In the genomic region with DNA sequence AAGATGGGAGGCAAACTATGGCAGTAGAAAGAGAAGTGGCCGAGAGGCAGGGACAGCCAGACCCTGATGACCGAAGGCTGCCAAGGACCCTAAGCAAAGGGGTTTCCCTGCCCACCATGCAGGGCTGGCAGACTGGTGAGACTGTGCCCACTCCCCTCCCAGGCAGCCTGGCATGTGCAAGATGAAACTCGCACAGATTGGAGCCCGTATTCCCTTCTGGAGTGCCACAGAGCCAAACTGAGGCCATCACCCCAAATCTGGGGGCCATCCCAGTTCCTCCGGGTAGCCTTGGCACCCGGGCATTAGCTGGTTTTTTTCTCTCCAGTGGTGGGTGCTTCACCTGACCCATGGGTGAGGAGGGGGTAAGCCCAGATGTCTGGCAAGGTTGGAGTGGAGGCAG, we compare ENCODE assay signal across 10 mouse cellular contexts. TPM values are rescaled to one million over a fixed set of nuclear protein-coding genes. Genes with fewer than 3 reads are reported as not detected.
DNase-seq lines count a peak whose midpoint lies in the region; ATAC-seq lines count a peak whose summit lies in the region.
"Had no signal": no experiment of that assay in that cellular context is flagged by ENCODE, and none has a peak within 500 bp of the region (broad histone marks: within the 10 kb centered on the region; RNA-seq: fewer than 3 reads in every experiment).

No protein-coding gene starts in this region.

- peaks cover 50% of the 10 kb centered on the region for H3K27me3 ChIP-seq in heart, embryonic 14.5 days (ENCODE audit: control insufficient read depth, insufficient read depth, low read length)
- H3K27me3 ChIP-seq in neural tube, embryonic 12.5 days (replicated peaks), result peaks cover 93% of the 10 kb centered on the region
- peaks cover 64% of the 10 kb centered on the region for H3K27me3 ChIP-seq in hindbrain, embryonic 15.5 days
- peaks cover 19% of the 10 kb centered on the region; the same call in 1 of the 2 replicates for H3K27me3 ChIP-seq in stomach, embryonic 15.5 days (replicated peaks)

- no peaks in the 10 kb centered on the region for H3K9me3 ChIP-seq in heart, embryonic 14.5 days (ENCODE audit: control insufficient read depth, low read length)
- no peaks in the 10 kb centered on the region for H3K9me3 ChIP-seq in neural tube, embryonic 12.5 days
- H3K9me3 ChIP-seq in hindbrain, embryonic 15.5 days, result no peaks in the 10 kb centered on the region
- no peaks in the 10 kb centered on the region for H3K9me3 ChIP-seq in stomach, embryonic 15.5 days

- no peak for DNase-seq in heart, postnatal 4 days
- no peak for DNase-seq in neural tube, embryonic 10.5 days (ENCODE audit: extremely low spot score, low spot score)
- no peak for DNase-seq in adrenal gland, postnatal 36 days
- DNase-seq in MN1 (ENCODE audit: low spot score), result no peak

- H3K4me1 ChIP-seq in heart, embryonic 14.5 days (ENCODE audit: control insufficient read depth in 2 of 2, insufficient read depth in 2 of 2, low read length in 2 of 2), result peaks cover 11 to 26% of the 10 kb centered on the region in 2 experiments
- peaks cover 30% of the 10 kb centered on the region for H3K4me1 ChIP-seq in neural tube, embryonic 12.5 days
- H3K4me1 ChIP-seq in hindbrain, embryonic 15.5 days (replicated peaks), result peaks cover 56% of the 10 kb centered on the region
- peaks cover 44% of the 10 kb centered on the region for H3K4me1 ChIP-seq in stomach, embryonic 15.5 days

- H3K27ac ChIP-seq in heart, embryonic 14.5 days (replicated peaks in 1 of 2; ENCODE audit: control insufficient read depth in 1 of 2, insufficient read depth in 1 of 2, low read depth in 2 of 2, low read length in 2 of 2), result no peak overlapping the region
- no peak overlapping the region for H3K27ac ChIP-seq in neural tube, embryonic 12.5 days
- H3K27ac ChIP-seq in hindbrain, embryonic 15.5 days (replicated peaks), result peak overlapping the region; percentile 87
- H3K27ac ChIP-seq in stomach, embryonic 15.5 days, result no peak overlapping the region
- H3K27ac ChIP-seq: kidney, postnatal 0 days; macrophage had no signal

- 75% methylated on average over 6 of the region's 6 CpGs for WGBS in heart, embryonic 14.5 days
- WGBS in neural tube, embryonic 12.5 days, result 70% methylated on average over 6 of the region's 6 CpGs
- 61% methylated on average over 6 of the region's 6 CpGs for WGBS in hindbrain, embryonic 15.5 days
- WGBS in stomach, embryonic 15.5 days, result 87% methylated on average over 6 of the region's 6 CpGs

- ATAC-seq in heart, embryonic 14.5 days (ENCODE audit: insufficient number of reproducible peaks, insufficient read depth, low FRiP score, low read depth), result no peak
- ATAC-seq in neural tube, embryonic 12.5 days (ENCODE audit: low FRiP score, low read depth), result no peak
- ATAC-seq in hindbrain, embryonic 15.5 days (ENCODE audit: low FRiP score, low read depth), result no peak
- ATAC-seq in stomach, embryonic 15.5 days (ENCODE audit: insufficient read depth, low FRiP score, low read depth), result no peak

- peak overlapping the region; percentile 88 for H3K4me2 ChIP-seq in heart, embryonic 14.5 days (ENCODE audit: low read length)
- peak overlapping the region; percentile 66 for H3K4me2 ChIP-seq in neural tube, embryonic 12.5 days (replicated peaks)
- peak overlapping the region; percentile 94 for H3K4me2 ChIP-seq in hindbrain, embryonic 15.5 days
- H3K4me2 ChIP-seq in stomach, embryonic 15.5 days, result peak overlapping the region; percentile 82

- peaks cover 12% of the 10 kb centered on the region for H3K36me3 ChIP-seq in heart, embryonic 14.5 days (ENCODE audit: control insufficient read depth, insufficient read depth, low read length)
- no peaks in the 10 kb centered on the region for H3K36me3 ChIP-seq in neural tube, embryonic 12.5 days
- no peaks in the 10 kb centered on the region for H3K36me3 ChIP-seq in hindbrain, embryonic 15.5 days
- H3K36me3 ChIP-seq in stomach, embryonic 15.5 days, result 0 out of 2 replicates have a peak, but pooled peaks cover 5% of the 10 kb centered on the region

- H3K9ac ChIP-seq in heart, embryonic 14.5 days (ENCODE audit: low read length), result peak overlapping the region; percentile 95
- H3K9ac ChIP-seq in neural tube, embryonic 12.5 days, result 0 out of 2 replicates have a peak overlapping the region, but pooled peaks have one; percentile 8
- H3K9ac ChIP-seq in hindbrain, embryonic 15.5 days, result peak overlapping the region; percentile 76
- H3K9ac ChIP-seq in stomach, embryonic 15.5 days, result no peak overlapping the region

- peak overlapping the region in 1 of 2 experiments; percentile 65; a peak in 1 of 4 replicates for H3K4me3 ChIP-seq in heart, embryonic 14.5 days (ENCODE audit: control insufficient read depth in 1 of 2, insufficient read depth in 1 of 2, low read depth in 1 of 2, low read length in 2 of 2)
- H3K4me3 ChIP-seq in neural tube, embryonic 12.5 days, result no peak overlapping the region
- peak overlapping the region; percentile 62 for H3K4me3 ChIP-seq in hindbrain, embryonic 15.5 days
- peak overlapping the region; percentile 79; the same call in 1 of the 2 replicates for H3K4me3 ChIP-seq in stomach, embryonic 15.5 days (replicated peaks)

RNA-seq across cellular contexts. Expression of a gene that starts 2.2 kb away (rescaled TPM):
- polyA plus RNA-seq in heart, embryonic 14.5 days (2014; fragmentation: Nextera tagmentation; extraction: Ambion mirVana), result 16.3 and 16.8 TPM in 2 replicates
- total RNA-seq in heart, postnatal 4 days (2021), result 100 to 1,000 TPM; 189 to 211 TPM
- polyA plus RNA-seq in neural tube, embryonic 12.5 days (2016; fragmentation: Nextera tagmentation; extraction: Ambion mirVana), result 8.4 and 11.2 TPM in 2 replicates
- 71.2 and 87.6 TPM in 2 replicates for polyA plus RNA-seq in hindbrain, embryonic 15.5 days (2015; fragmentation: Nextera tagmentation; extraction: Ambion mirVana)
- polyA plus RNA-seq in stomach, embryonic 15.5 days (2015; fragmentation: Nextera tagmentation; extraction: Ambion mirVana), result 28.7 and 29.3 TPM in 2 replicates
- total RNA-seq in adrenal gland, postnatal 36 days (2021), result 100 to 1,000 TPM in 1 of 2 experiments, 10 to 100 TPM in 1; 99.9 to 108 TPM

RNA-seq across cellular contexts. Expression of a gene that starts 24.7 kb away (rescaled TPM):
- 5.9 and 6.6 TPM in 2 replicates for polyA plus RNA-seq in heart, embryonic 14.5 days (2014; fragmentation: Nextera tagmentation; extraction: Ambion mirVana)
- 1 to 10 TPM; 3.4 to 3.6 TPM for total RNA-seq in heart, postnatal 4 days (2021)
- polyA plus RNA-seq in neural tube, embryonic 12.5 days (2016; fragmentation: Nextera tagmentation; extraction: Ambion mirVana), result 6.5 and 8.3 TPM in 2 replicates
- polyA plus RNA-seq in hindbrain, embryonic 15.5 days (2015; fragmentation: Nextera tagmentation; extraction: Ambion mirVana), result 14.0 and 15.1 TPM in 2 replicates
- 6.3 and 6.9 TPM in 2 replicates for polyA plus RNA-seq in stomach, embryonic 15.5 days (2015; fragmentation: Nextera tagmentation; extraction: Ambion mirVana)
- 1 to 10 TPM; 9.1 to 10.0 TPM for total RNA-seq in adrenal gland, postnatal 36 days (2021)

RNA-seq across cellular contexts. Expression of a gene that starts 33.4 kb away (rescaled TPM):
- polyA plus RNA-seq in heart, embryonic 14.5 days (2014; fragmentation: Nextera tagmentation; extraction: Ambion mirVana), result 49.9 and 53.0 TPM in 2 replicates
- total RNA-seq in heart, postnatal 4 days (2021), result 10 to 100 TPM; 24.2 to 26.2 TPM
- polyA plus RNA-seq in neural tube, embryonic 12.5 days (2016; fragmentation: Nextera tagmentation; extraction: Ambion mirVana), result 39.7 and 40.1 TPM in 2 replicates
- polyA plus RNA-seq in hindbrain, embryonic 15.5 days (2015; fragmentation: Nextera tagmentation; extraction: Ambion mirVana), result 39.7 and 40.6 TPM in 2 replicates
- polyA plus RNA-seq in stomach, embryonic 15.5 days (2015; fragmentation: Nextera tagmentation; extraction: Ambion mirVana), result 52.7 and 54.5 TPM in 2 replicates
- total RNA-seq in adrenal gland, postnatal 36 days (2021), result 10 to 100 TPM; 63.3 to 70.5 TPM

RNA-seq across cellular contexts. Expression of a gene that starts 42.5 kb away (rescaled TPM):
- polyA plus RNA-seq in heart, embryonic 14.5 days (2014; fragmentation: Nextera tagmentation; extraction: Ambion mirVana), result 122 and 125 TPM in 2 replicates
- 10 to 100 TPM; 90.9 to 91.8 TPM for total RNA-seq in heart, postnatal 4 days (2021)
- polyA plus RNA-seq in neural tube, embryonic 12.5 days (2016; fragmentation: Nextera tagmentation; extraction: Ambion mirVana), result 89.7 and 94.8 TPM in 2 replicates
- 79.1 and 85.9 TPM in 2 replicates for polyA plus RNA-seq in hindbrain, embryonic 15.5 days (2015; fragmentation: Nextera tagmentation; extraction: Ambion mirVana)
- 115 and 130 TPM in 2 replicates for polyA plus RNA-seq in stomach, embryonic 15.5 days (2015; fragmentation: Nextera tagmentation; extraction: Ambion mirVana)
- total RNA-seq in adrenal gland, postnatal 36 days (2021), result 100 to 1,000 TPM; 116 to 119 TPM

RNA-seq across cellular contexts. Expression of a gene that starts 48.8 kb away (rescaled TPM):
- 500 and 527 TPM in 2 replicates for polyA plus RNA-seq in heart, embryonic 14.5 days (2014; fragmentation: Nextera tagmentation; extraction: Ambion mirVana)
- 100 to 1,000 TPM; 320 to 358 TPM for total RNA-seq in heart, postnatal 4 days (2021)
- 753 and 769 TPM in 2 replicates for polyA plus RNA-seq in neural tube, embryonic 12.5 days (2016; fragmentation: Nextera tagmentation; extraction: Ambion mirVana)
- 700 and 710 TPM in 2 replicates for polyA plus RNA-seq in hindbrain, embryonic 15.5 days (2015; fragmentation: Nextera tagmentation; extraction: Ambion mirVana)
- polyA plus RNA-seq in stomach, embryonic 15.5 days (2015; fragmentation: Nextera tagmentation; extraction: Ambion mirVana), result 938 and 1,051 TPM in 2 replicates
- 100 to 1,000 TPM; 569 to 727 TPM for total RNA-seq in adrenal gland, postnatal 36 days (2021)
